Mouse (Mus musculus): ENCODE results near the gene Mroh2a. TPM values are rescaled to one million over a fixed set of nuclear protein-coding genes. Genes with fewer than 3 reads are reported as not detected.

Gene Mroh2a
- polyA plus RNA-seq, 1 experiment from 2014 or later, result 0.60 TPM

- Histone ChIP-seq H3K27me3 (ENCODE audit: control insufficient read depth, insufficient read depth, low read length) (no peaks in the 10 kb centered on the region), H3K27ac (ENCODE audit: low read length) (no peak overlapping the region), H3K4me2 (ENCODE audit: low read depth, low read length) (no peak overlapping the region), H3K4me1 (ENCODE audit: control insufficient read depth, insufficient read depth, low read length) (peaks cover 15% of the 10 kb centered on the region), H3K4me3 (ENCODE audit: low read length) (no peak overlapping the region), H3K36me3 (ENCODE audit: control insufficient read depth, insufficient read depth) (no peaks in the 10 kb centered on the region), H3K9ac (ENCODE audit: low read length) (no peak overlapping the region), H3K9me3 (replicated peaks; ENCODE audit: control insufficient read depth, low read length) (peaks cover 25% of the 10 kb centered on the region)
- WGBS, result 67% methylated on average over 15 of the region's 15 CpGs
- no peak for ATAC-seq (replicated peaks; ENCODE audit: extremely low read depth, insufficient read depth, low FRiP score)
These were observed 53.4 kb downstream of the Mroh2a start for GRCm38 (mm10) chr1:88280006-88280690.

- no peak overlapping the region for H3K9ac ChIP-seq (ENCODE audit: low read length)
- no peak overlapping the region for H3K27ac ChIP-seq (ENCODE audit: low read length)
- no peaks in the 10 kb centered on the region for H3K36me3 ChIP-seq (ENCODE audit: control insufficient read depth, insufficient read depth)
- 53% methylated on average over 3 of the region's 3 CpGs for WGBS
- peaks cover 34% of the 10 kb centered on the region for H3K9me3 ChIP-seq (replicated peaks; ENCODE audit: control insufficient read depth, low read length)
- no peaks in the 10 kb centered on the region for H3K27me3 ChIP-seq (ENCODE audit: control insufficient read depth, insufficient read depth, low read length)
- no peak overlapping the region for H3K4me3 ChIP-seq (ENCODE audit: low read length)
- H3K4me2 ChIP-seq (ENCODE audit: low read depth, low read length), result no peak overlapping the region
- no peak for ATAC-seq (replicated peaks; ENCODE audit: extremely low read depth, insufficient read depth, low FRiP score)
- H3K4me1 ChIP-seq (ENCODE audit: control insufficient read depth, insufficient read depth, low read length), result no peaks in the 10 kb centered on the region
These were observed 55.5 kb downstream of the Mroh2a start for GRCm38 (mm10) chr1:88282301-88282700.

- no peak overlapping the region for H3K4me2 ChIP-seq (ENCODE audit: low read depth, low read length)
- no peak overlapping the region for H3K9ac ChIP-seq (ENCODE audit: low read length)
- H3K27ac ChIP-seq (ENCODE audit: low read length), result no peak overlapping the region
- no peaks in the 10 kb centered on the region for H3K4me1 ChIP-seq (ENCODE audit: control insufficient read depth, insufficient read depth, low read length)
- H3K9me3 ChIP-seq (replicated peaks; ENCODE audit: control insufficient read depth, low read length), result peaks cover 42% of the 10 kb centered on the region
- no peak overlapping the region for H3K4me3 ChIP-seq (ENCODE audit: low read length)
- 73% methylated on average over 15 of the region's 15 CpGs for WGBS
- H3K27me3 ChIP-seq (ENCODE audit: control insufficient read depth, insufficient read depth, low read length), result no peaks in the 10 kb centered on the region
- ATAC-seq (replicated peaks; ENCODE audit: extremely low read depth, insufficient read depth, low FRiP score), result no peak
- no peaks in the 10 kb centered on the region for H3K36me3 ChIP-seq (ENCODE audit: control insufficient read depth, insufficient read depth)
These were observed 56.8 kb downstream of the Mroh2a start for GRCm38 (mm10) chr1:88283376-88284227.

DNA sequence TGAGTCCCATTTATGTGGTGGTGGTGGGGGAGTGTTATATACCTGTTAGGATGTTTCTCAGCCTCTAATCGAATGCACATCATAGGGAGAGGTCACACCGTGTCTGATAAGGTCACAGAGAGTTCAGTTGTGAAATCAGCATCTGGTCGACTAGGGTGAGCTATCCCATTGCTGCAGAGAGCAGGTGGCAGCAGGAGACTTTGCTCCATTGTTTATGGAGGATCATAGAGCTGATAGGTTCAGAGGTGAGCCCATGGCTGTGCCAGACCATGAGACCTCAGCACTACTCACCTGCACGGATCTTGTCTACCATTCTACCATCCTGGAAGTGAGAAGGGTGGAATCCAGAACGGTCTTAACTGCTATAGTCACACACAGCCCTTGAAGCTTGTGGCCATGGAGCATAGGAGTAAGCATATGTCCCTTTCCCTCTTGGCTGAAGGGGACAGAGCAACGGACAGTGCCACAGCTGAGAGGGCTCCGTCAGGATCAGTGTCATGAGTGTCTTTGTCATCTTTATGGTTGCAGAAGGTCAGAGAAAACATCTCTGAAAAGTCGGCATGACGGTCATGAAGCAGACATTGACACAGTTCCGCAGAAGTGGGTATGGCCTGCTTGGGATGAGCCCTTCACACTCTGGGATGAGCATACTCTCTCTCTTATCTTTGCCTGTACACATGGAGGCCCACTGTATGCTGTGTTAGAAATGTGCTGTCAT lies 57.6 kb downstream of the Mroh2a start:
- no peak for ATAC-seq (replicated peaks; ENCODE audit: extremely low read depth, insufficient read depth, low FRiP score)
- peaks cover 44% of the 10 kb centered on the region for H3K9me3 ChIP-seq (replicated peaks; ENCODE audit: control insufficient read depth, low read length)

DNA sequence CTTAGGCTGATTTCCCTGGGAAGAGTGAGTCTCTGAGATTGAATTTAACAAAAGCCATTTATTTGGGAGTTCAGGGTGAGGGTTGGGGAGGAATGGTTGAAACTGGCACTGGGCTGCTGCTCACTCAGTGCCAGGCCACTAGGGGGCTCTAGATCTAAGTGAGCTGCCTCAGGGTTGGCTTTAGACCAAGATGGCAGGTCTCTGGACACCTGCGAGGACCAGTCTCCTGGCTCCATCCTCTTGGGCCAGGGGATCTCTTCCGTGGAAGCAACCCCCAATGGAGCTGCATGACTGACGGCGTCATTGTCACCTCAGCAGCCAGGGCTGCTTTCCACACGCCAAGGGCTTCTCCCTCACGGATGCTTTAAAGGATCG lies 58.1 kb downstream of the Mroh2a start:
- WGBS, result 56% methylated on average over 7 of the region's 7 CpGs
- Histone ChIP-seq H3K27me3 (ENCODE audit: control insufficient read depth, insufficient read depth, low read length) (no peaks in the 10 kb centered on the region), H3K9me3 (replicated peaks; ENCODE audit: control insufficient read depth, low read length) (peaks cover 47% of the 10 kb centered on the region), H3K27ac (ENCODE audit: low read length) (no peak overlapping the region), H3K9ac (ENCODE audit: low read length) (no peak overlapping the region), H3K36me3 (ENCODE audit: control insufficient read depth, insufficient read depth) (no peaks in the 10 kb centered on the region), H3K4me3 (ENCODE audit: low read length) (no peak overlapping the region), H3K4me2 (ENCODE audit: low read depth, low read length) (no peak overlapping the region), H3K4me1 (ENCODE audit: control insufficient read depth, insufficient read depth, low read length) (no peaks in the 10 kb centered on the region)
- no peak for ATAC-seq (replicated peaks; ENCODE audit: extremely low read depth, insufficient read depth, low FRiP score)

More for the DNA sequence above, 57.6 kb downstream of the Mroh2a start:
- Histone ChIP-seq H3K36me3 (ENCODE audit: control insufficient read depth, insufficient read depth) (no peaks in the 10 kb centered on the region), H3K27ac (ENCODE audit: low read length) (no peak overlapping the region), H3K4me3 (ENCODE audit: low read length) (no peak overlapping the region), H3K4me1 (ENCODE audit: control insufficient read depth, insufficient read depth, low read length) (no peaks in the 10 kb centered on the region), H3K9ac (ENCODE audit: low read length) (no peak overlapping the region), H3K4me2 (ENCODE audit: low read depth, low read length) (no peak overlapping the region), H3K27me3 (ENCODE audit: control insufficient read depth, insufficient read depth, low read length) (no peaks in the 10 kb centered on the region)
- 57% methylated on average over 10 of the region's 10 CpGs for WGBS

DNA sequence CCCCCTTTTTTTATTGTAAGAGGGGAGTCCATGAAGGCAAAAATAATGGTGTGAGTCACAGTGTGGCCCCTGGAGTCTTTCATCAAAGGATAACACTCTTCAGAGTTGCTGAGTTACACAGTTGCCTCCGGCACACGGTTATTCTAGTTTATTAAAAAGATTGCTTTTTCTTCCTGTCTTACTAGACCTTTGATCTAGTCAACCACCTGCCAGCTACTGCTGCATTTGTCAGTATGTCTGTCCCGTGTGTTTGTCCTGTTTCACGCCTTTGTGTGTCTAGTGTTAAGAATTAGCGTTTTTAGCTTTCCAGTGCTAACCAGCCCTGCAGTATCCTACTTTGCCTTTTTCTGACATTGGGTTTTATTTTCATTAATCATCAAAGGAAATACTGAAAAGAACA lies 58.9 kb downstream of the Mroh2a start:
- Histone ChIP-seq H3K4me2 (ENCODE audit: low read depth, low read length) (no peak overlapping the region), H3K36me3 (ENCODE audit: control insufficient read depth, insufficient read depth) (no peaks in the 10 kb centered on the region), H3K4me1 (ENCODE audit: control insufficient read depth, insufficient read depth, low read length) (no peaks in the 10 kb centered on the region), H3K9ac (ENCODE audit: low read length) (no peak overlapping the region), H3K27me3 (ENCODE audit: control insufficient read depth, insufficient read depth, low read length) (no peaks in the 10 kb centered on the region), H3K9me3 (replicated peaks; ENCODE audit: control insufficient read depth, low read length) (peaks cover 53% of the 10 kb centered on the region), H3K4me3 (ENCODE audit: low read length) (no peak overlapping the region), H3K27ac (ENCODE audit: low read length) (no peak overlapping the region)
- no peak for ATAC-seq (replicated peaks; ENCODE audit: extremely low read depth, insufficient read depth, low FRiP score)
- WGBS, result 61% methylated on average over 5 of the region's 5 CpGs

DNA sequence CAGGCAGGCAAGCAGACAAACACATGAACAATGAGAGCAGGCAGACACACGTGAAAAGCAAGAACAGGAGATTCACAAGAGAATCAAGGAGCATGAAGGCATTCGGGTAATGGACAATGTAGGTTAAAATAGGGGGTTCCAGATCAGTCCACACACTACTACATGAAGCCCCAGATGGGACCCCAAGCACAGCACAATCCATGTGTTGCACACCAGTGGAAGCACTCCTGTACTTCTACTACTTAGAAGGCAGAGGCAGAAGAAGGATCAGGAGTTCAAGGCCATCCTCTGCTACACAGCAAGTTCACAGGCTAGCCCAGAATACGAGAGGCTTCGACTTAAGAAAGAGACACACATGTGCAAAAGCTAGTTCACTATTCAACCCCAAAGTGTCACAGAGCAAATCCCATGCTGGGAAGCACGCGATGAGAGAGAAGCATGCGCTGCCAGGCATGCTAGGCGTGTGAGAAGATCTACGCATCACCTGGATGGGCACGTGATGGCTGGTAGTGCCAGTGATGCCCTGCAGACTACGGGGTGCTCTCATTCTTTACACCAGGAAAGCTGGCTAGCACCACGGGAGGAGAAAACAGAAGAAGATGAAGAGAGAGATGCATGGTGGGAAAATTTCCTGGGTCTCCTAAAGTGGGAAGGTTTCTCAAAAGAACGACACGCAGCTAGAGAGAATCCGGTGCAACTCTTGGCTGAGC lies 59.5 kb downstream of the Mroh2a start:
- no peak for ATAC-seq (replicated peaks; ENCODE audit: extremely low read depth, insufficient read depth, low FRiP score)
- Histone ChIP-seq H3K9me3 (replicated peaks; ENCODE audit: control insufficient read depth, low read length) (peaks cover 55% of the 10 kb centered on the region), H3K27ac (ENCODE audit: low read length) (no peak overlapping the region)

DNA sequence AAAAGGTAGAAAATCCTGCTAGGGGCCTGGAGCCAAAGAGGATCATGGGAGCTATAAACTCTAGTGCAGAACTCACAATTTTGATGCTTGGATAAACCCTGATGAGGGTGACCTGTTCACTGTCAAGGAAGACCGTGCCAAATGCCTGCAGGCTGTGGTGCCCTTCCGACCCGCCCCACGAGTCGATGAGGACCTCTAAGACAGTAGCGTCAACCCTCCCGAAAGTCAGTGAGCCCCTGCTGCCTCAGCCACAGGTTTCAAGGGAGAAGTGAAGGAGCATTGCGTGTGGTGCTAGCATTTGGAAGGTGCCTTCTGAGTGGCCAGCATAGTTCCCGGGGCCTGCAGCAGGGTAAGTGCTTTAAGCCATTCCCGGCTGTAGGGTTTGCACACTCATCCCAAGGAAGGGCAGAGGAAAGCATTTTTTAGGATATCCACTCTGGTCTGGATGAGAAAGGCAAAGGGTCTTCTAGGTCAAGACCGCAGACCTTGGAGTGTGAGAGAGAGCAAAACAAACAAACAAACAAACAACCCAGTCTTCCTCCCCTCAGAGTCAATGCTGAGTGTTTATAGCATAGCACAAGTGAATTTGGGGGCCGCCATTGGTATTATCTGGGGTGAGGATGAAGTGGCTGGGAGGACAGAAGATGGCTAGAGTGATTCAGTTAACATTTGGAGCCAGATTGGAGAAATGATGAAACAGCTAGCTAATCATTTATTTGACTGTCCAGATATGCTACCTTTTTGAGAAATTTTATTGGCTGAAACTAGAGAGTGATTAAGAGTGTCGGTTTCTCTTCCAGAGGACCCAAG lies 60.3 kb downstream of the Mroh2a start:
- Histone ChIP-seq H3K36me3 (ENCODE audit: control insufficient read depth, insufficient read depth) (no peaks in the 10 kb centered on the region), H3K9ac (ENCODE audit: low read length) (no peak overlapping the region), H3K4me1 (ENCODE audit: control insufficient read depth, insufficient read depth, low read length) (no peaks in the 10 kb centered on the region), H3K27me3 (ENCODE audit: control insufficient read depth, insufficient read depth, low read length) (no peaks in the 10 kb centered on the region), H3K27ac (ENCODE audit: low read length) (no peak overlapping the region), H3K4me3 (ENCODE audit: low read length) (no peak overlapping the region), H3K4me2 (ENCODE audit: low read depth, low read length) (no peak overlapping the region), H3K9me3 (replicated peaks; ENCODE audit: control insufficient read depth, low read length) (peaks cover 60% of the 10 kb centered on the region)
- no peak for ATAC-seq (replicated peaks; ENCODE audit: extremely low read depth, insufficient read depth, low FRiP score)
- 66% methylated on average over 13 of the region's 13 CpGs for WGBS

More for the DNA sequence above, 59.5 kb downstream of the Mroh2a start:
- H3K36me3 ChIP-seq (ENCODE audit: control insufficient read depth, insufficient read depth), result no peaks in the 10 kb centered on the region
- no peak overlapping the region for H3K4me3 ChIP-seq (ENCODE audit: low read length)
- 74% methylated on average over 15 of the region's 15 CpGs for whole genome bisulfite sequencing
- no peak overlapping the region for H3K9ac ChIP-seq (ENCODE audit: low read length)
- no peaks in the 10 kb centered on the region for H3K27me3 ChIP-seq (ENCODE audit: control insufficient read depth, insufficient read depth, low read length)
- no peaks in the 10 kb centered on the region for H3K4me1 ChIP-seq (ENCODE audit: control insufficient read depth, insufficient read depth, low read length)
- H3K4me2 ChIP-seq (ENCODE audit: low read depth, low read length), result no peak overlapping the region

Data from heart, embryonic 16.5 days (tissue).